Mouse (Mus musculus) liver, embryonic 14.5 days (tissue): ENCODE measurements around the gene Nup133.

Experiments used
- CTCF ChIP-seq: IDR thresholded peaks from 2 replicates; pipeline ENCODE4 v1.5.1; 2016; ENCODE audit warnings: antibody characterized with exemption, low read depth, control low read depth
- EP300 ChIP-seq: IDR thresholded peaks from 2 replicates; pipeline ENCODE4 v1.6.1; 2016; ENCODE audit warnings: antibody characterized with exemption, low read depth

DNA sequence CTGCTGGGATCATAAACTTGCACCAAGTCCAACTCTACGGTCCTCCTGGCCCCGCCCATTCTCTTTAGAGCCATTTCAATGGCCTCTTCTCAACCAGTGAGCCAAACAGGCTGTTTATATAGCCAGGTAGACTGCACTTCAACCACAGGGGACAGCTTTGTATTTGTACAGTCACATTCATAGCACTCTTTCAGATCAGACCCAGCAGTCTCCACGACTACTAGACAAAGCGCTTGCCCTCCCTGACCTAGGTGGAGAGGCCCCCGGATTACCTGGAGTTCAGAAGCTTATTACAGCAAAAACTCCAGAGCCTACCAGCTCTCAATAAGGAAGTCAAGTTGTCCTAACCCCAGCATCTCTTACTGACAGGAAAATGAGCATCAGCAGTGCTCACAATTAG is 44.5 kb upstream of the Nup133 start:
- no peak for TF ChIP-seq CTCF
- no peak for TF ChIP-seq EP300
